Mouse (Mus musculus): Measurements from ENCODE around the gene Rad51ap1. TPM values are rescaled to one million over a fixed set of nuclear protein-coding genes. Genes with fewer than 3 reads are reported as not detected.

The Rad51ap1 gene
- 20.5 and 26.8 TPM in 2 replicates for polyA plus RNA-seq (2012; ENCODE audit: insufficient read depth, insufficient read length, missing spikeins)

DNA sequence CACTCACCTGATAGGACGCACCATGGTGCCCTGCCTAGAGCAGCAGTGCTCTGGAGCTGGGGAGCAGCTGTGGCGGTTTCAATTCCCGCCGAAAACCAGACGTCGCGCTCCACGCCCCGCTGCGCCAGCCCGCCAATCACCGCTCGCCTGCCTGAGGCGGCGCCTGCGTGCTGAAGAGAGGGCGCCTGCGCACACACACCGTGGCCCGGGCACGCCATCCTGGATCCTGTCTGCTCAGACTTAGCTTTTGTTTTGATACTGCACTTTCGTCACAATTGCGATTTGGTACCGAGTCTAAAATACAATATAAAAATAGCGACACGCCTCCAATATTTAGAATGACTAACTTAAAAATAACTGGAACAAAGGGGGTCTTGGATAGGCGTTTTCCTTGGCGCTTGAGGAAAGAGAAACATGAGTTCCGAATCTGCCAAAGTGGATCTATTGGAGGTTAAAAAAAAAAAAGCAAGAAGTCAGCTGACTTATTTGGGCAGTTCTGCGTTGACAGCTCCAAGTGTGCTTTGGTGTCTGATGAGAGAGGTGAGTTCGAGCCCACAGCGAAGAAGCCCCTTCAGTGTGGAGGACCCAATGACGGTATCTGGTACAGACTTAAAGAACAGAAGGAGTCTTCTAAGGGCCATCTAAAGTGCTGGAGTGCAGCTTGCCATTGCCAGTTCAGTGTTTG, at the start of gene Rad51ap1, which contains the start of gene D6Wsu163e:
Rad51ap1 (minus strand) TSS at position 101 of the 685 bp plus-strand sequence.
D6Wsu163e (plus strand) TSS at position 476 of the 685 bp plus-strand sequence.
- Histone ChIP-seq H3K4me3 (ENCODE audit: insufficient read depth, low read length) (peak within 1 kb of the TSS; percentile 91), H3K4me1 (ENCODE audit: control insufficient read depth, insufficient read depth, low read length) (peaks cover 8% of the 10 kb centered on the region), H3K27ac (ENCODE audit: insufficient read depth, low read depth, low read length) (peak within 1 kb of the TSS; percentile 48)
- TF ChIP-seq POLR2A (IDR thresholded peaks at IDR 0.05; ENCODE audit: borderline replicate concordance, low read depth, low read length) (no peak), CTCF (IDR thresholded peaks at IDR 0.05; ENCODE audit: low read depth, low read length) (no peak)

DNA sequence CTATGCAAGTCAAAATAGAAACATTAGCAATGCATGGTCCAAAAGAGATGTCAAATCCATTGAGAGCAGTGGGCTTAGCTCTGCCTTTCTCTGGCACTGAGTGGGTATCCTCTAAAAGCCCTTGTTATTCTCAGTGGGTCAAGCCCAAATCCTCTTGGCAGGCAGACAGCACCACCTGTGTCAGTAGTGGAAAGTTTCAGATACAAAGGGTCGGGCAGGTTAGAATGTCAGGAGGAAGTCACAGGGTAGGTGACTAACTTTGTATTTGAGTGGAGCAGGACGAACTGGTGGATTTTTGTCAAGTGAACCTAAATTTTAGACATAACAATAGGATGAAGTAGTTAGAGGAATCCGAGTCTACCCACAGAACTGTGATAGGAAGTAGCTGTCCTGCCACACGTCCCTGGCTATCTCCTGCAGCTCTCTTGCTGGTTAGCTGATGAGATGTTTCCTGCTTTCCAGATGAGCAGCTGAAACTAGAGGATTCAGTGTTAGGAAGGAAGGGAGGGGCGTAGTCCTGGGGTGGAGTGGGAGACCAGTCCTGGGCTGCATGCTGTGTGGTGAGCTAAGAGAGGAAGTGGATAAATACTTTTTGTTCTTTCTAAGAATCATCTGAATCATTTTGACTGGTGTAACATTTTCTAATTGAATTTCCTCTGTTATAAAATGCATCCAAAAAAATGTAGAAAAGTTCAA, 42.3 kb upstream of the Rad51ap1 start:
- Histone ChIP-seq H3K4me3 (ENCODE audit: insufficient read depth, low read length) (no peak overlapping the region), H3K27ac (ENCODE audit: insufficient read depth, low read depth, low read length) (no peak overlapping the region), H3K4me1 (ENCODE audit: control insufficient read depth, insufficient read depth, low read length) (peaks cover 16% of the 10 kb centered on the region)
- TF ChIP-seq CTCF (IDR thresholded peaks at IDR 0.05; ENCODE audit: low read depth, low read length) (no peak), POLR2A (IDR thresholded peaks at IDR 0.05; ENCODE audit: borderline replicate concordance, low read depth, low read length) (no peak)

DNA sequence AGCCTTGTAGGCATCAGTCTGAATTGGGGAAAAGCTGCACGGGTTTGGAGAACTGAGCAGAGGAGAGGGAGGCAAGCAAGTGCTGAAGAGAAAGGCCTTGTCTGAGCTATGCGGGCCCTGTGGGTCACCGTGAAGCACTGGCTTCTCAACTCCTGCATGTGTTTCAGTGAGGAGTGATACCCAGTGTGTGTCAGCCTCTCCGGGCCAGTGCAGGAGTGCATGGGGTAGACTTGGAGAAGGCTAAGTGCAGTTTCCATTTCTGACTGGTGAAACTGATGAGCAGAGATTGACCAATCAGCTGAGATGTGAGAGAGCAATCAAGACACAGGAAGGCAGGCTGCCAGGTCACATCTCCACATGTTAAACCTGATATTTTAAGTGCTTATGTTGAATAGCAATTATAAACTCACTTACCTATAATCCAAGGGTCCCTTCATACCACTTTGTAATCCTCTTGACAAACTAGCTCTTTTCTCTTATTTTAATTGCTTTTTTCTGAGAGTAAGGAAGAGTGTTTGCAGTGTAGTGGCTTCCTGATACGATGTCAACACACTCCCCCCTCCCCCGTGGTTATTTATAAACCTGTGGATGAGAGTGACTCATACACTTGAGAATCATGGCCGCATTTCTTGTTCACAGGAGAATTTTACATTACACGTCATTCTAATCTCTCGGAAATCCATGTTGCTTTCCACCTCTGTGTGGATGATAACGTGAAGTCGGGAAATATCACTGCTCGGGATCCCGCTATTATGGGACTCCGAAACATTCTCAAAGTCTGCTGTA, 27.0 kb upstream of the Rad51ap1 start:
- no peak overlapping the region for H3K4me3 ChIP-seq (ENCODE audit: insufficient read depth, low read length)
- H3K4me1 ChIP-seq (ENCODE audit: control insufficient read depth, insufficient read depth, low read length) = peaks cover 50% of the 10 kb centered on the region
- H3K27ac ChIP-seq (ENCODE audit: insufficient read depth, low read depth, low read length) = peak overlapping the region; percentile 58
- TF ChIP-seq POLR2A (IDR thresholded peaks at IDR 0.05; ENCODE audit: borderline replicate concordance, low read depth, low read length) (no peak), CTCF (IDR thresholded peaks at IDR 0.05; ENCODE audit: low read depth, low read length) (no peak)

DNA sequence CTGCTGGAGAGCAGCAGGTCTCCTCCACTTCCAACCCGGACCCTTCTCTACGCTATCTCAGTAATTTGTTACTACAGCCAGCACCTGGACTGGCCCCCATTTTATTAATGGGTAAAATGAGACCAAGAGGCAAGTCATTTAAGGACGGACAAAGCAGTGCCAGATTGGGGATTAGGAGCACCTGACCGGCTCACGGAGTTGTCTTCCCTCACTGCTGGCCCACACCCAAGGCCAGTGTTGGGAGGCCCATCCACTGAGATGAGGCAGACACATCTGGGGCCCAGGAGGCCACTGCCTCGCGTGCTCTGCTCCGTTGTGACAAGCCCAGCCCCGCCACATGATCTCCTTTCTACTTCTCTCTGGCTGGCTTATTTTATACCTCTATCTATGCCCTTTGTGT, 24.0 kb upstream of the Rad51ap1 start:
- TF ChIP-seq CTCF (IDR thresholded peaks at IDR 0.05; ENCODE audit: low read depth, low read length) (no peak), POLR2A (IDR thresholded peaks at IDR 0.05; ENCODE audit: borderline replicate concordance, low read depth, low read length) (no peak)
- H3K4me3 ChIP-seq (ENCODE audit: insufficient read depth, low read length) = no peak overlapping the region
- peaks cover 37% of the 10 kb centered on the region for H3K4me1 ChIP-seq (ENCODE audit: control insufficient read depth, insufficient read depth, low read length)
- no peak overlapping the region for H3K27ac ChIP-seq (ENCODE audit: insufficient read depth, low read depth, low read length)

DNA sequence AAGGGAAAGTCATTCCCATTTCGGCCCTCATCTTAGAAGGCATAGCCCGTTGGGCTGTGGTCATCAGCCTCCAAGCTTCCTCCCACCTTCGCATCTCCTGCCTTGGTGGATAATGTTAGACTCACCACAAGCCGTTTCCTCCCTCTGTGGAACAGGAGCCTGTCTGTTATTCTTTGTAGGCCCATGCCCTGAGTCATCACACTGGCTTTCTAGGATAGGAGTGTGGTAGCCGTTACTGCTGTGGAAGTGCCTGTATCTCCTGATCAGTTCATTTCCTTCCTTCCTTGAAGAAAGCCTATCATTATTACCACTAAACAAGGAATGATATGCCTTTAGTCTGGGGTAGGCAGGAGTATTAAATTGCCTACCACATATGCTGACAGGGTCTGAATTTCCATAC, 23.3 kb upstream of the Rad51ap1 start:
- Histone ChIP-seq H3K27ac (ENCODE audit: insufficient read depth, low read depth, low read length) (no peak overlapping the region), H3K4me3 (ENCODE audit: insufficient read depth, low read length) (no peak overlapping the region), H3K4me1 (ENCODE audit: control insufficient read depth, insufficient read depth, low read length) (peaks cover 30% of the 10 kb centered on the region)
- TF ChIP-seq CTCF (IDR thresholded peaks at IDR 0.05; ENCODE audit: low read depth, low read length) (no peak), POLR2A (IDR thresholded peaks at IDR 0.05; ENCODE audit: borderline replicate concordance, low read depth, low read length) (no peak)

DNA sequence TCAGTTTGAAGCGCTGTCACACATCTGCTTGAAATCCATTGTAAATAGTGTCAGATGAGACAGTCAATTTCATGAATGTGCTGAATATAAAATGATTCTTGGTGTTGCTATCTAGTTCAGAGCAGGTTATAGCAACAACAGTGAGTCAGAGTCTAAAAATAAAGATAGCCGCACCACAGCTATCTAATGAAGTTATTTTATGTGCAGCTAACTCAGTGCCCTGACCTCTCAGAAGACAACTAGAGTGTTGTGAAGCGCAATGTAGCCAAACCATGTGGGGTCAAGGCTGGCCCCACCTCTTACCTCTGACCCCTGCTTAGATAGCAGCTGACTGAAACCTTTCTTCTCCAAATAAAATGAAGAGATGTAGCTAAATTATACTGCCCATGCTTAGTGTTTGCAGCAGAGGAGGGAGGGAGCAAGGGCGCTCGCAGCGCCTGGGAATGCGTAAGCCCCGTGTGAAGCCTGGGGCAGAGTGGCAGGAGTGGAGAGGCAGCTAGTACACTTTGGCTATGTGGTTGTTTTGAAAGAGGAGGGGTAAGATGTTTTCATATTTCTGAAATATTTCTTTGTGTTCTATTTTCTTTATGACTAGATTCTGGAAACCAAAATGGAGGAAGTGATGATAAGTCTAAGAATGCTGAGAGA, 22.1 kb upstream of the Rad51ap1 start:
- TF ChIP-seq CTCF (IDR thresholded peaks at IDR 0.05; ENCODE audit: low read depth, low read length) = no peak
- TF ChIP-seq POLR2A (IDR thresholded peaks at IDR 0.05; ENCODE audit: borderline replicate concordance, low read depth, low read length) = no peak
- Histone ChIP-seq H3K27ac (ENCODE audit: insufficient read depth, low read depth, low read length) (0 out of 2 replicates have a peak overlapping the region, but pooled peaks have one; percentile 22), H3K4me1 (ENCODE audit: control insufficient read depth, insufficient read depth, low read length) (peaks cover 20% of the 10 kb centered on the region), H3K4me3 (ENCODE audit: insufficient read depth, low read length) (no peak overlapping the region)

DNA sequence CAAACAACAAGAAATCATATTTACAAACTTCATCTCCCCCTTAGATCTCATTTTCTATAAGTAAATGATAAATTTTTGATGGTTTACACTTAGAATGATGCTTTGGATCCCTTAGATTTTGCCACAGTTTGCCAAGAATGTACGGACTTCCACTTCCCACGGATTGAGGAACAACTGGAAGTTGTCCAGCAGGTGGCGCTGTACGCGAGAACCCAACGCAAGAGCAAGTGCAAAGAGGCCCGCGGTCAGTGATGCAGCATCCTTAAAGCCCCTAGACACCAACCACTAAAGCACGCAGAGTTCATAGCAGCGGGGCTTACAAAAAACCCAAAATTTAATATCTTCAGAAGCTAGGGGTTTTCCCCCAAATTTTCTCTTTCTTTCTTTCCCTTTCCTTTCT, 16.3 kb upstream of the Rad51ap1 start:
- no peak overlapping the region for H3K27ac ChIP-seq (ENCODE audit: insufficient read depth, low read depth, low read length)
- TF ChIP-seq CTCF (IDR thresholded peaks at IDR 0.05; ENCODE audit: low read depth, low read length) = peak; percentile 95
- TF ChIP-seq POLR2A (IDR thresholded peaks at IDR 0.05; ENCODE audit: borderline replicate concordance, low read depth, low read length) = no peak
- H3K4me1 ChIP-seq (ENCODE audit: control insufficient read depth, insufficient read depth, low read length) = no peaks in the 10 kb centered on the region
- H3K4me3 ChIP-seq (ENCODE audit: insufficient read depth, low read length) = no peak overlapping the region

DNA sequence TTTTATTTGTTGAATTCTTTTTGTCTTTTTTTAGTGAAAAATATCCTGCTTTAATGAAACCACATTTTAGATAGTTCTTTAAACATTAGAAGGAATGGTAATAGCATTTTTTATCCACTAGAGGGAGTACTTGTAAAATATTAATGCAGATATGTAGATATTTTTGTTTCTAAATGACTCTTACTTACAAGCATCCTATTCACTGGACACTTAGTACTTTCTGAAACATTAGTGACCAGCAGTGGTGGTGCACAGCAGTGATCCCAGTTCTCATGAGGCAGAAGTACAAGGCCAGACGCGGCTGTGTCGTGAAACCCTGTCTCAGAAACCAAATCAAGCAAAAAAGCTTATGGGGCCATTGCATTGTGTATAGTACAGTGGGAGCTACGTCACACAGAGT, 8.9 kb upstream of the Rad51ap1 start:
- H3K4me3 ChIP-seq (ENCODE audit: insufficient read depth, low read length) = no peak overlapping the region
- no peak overlapping the region for H3K27ac ChIP-seq (ENCODE audit: insufficient read depth, low read depth, low read length)
- no peaks in the 10 kb centered on the region for H3K4me1 ChIP-seq (ENCODE audit: control insufficient read depth, insufficient read depth, low read length)
- TF ChIP-seq POLR2A (IDR thresholded peaks at IDR 0.05; ENCODE audit: borderline replicate concordance, low read depth, low read length) (no peak), CTCF (IDR thresholded peaks at IDR 0.05; ENCODE audit: low read depth, low read length) (peak; percentile 57)

DNA sequence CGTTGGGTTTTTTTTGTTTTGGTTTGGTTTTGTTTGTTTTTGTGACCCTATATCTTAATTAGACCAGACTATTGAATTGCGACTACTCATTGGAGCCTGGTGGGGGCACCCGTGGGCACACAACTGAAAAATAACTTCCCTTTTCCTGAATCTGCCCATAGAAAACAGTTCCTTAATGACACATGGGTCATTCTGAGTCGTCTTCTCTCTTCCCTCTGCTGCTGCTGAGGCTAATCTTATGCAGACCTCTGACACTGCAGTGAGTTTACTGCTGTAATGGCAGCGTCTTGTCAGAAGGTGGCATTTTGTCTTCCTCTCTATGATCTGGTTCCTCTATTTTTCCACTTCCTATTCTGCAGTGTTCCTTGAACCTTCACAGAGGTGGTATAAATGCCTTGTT, 1.1 kb upstream of the Rad51ap1 start:
- TF ChIP-seq CTCF (IDR thresholded peaks at IDR 0.05; ENCODE audit: low read depth, low read length) (0 out of 2 replicates have a peak, but pooled peaks have one; percentile 13), POLR2A (IDR thresholded peaks at IDR 0.05; ENCODE audit: borderline replicate concordance, low read depth, low read length) (no peak)
- peak overlapping the region; percentile 69 for H3K4me3 ChIP-seq (ENCODE audit: insufficient read depth, low read length)
- peaks cover 8% of the 10 kb centered on the region for H3K4me1 ChIP-seq (ENCODE audit: control insufficient read depth, insufficient read depth, low read length)
- peak overlapping the region; percentile 48 for H3K27ac ChIP-seq (ENCODE audit: insufficient read depth, low read depth, low read length)
